Mouse (Mus musculus) heart, postnatal 0 days (tissue): ENCODE results near the gene Babam1.

ENCODE experiments used
- CTCF ChIP-seq: IDR thresholded peaks from 2 replicates; pipeline ENCODE4 v1.5.1; 2016; ENCODE audit warnings: antibody characterized with exemption, control low read depth, low read depth
- EP300 ChIP-seq: IDR thresholded peaks from 2 replicates; pipeline ENCODE4 v1.6.1; 2016; ENCODE audit warnings: antibody characterized with exemption, low read depth

DNA sequence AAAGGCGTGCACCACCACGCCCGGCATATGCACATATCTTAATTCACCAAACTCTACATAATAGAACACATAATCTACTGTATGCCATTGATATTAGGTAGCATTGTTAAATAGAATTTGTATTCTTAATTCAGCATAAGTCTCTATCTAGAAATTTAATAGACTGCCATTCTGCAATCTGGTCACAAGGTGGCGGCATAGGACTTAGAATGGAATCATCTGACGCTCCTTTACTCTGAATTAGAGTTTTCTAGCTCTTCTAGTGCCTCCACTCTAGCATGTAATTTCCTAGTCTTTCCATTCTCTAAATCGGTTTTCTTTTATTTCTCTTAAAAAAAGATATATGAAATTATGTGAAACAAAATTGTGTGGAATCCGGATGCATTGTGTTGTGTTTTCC, 44.7 kb downstream of the Babam1 start:
- TF ChIP-seq CTCF (peak; percentile 84), EP300 (no peak)
